ENCODE assay signal across 22 mouse cellular contexts in the genomic region with DNA sequence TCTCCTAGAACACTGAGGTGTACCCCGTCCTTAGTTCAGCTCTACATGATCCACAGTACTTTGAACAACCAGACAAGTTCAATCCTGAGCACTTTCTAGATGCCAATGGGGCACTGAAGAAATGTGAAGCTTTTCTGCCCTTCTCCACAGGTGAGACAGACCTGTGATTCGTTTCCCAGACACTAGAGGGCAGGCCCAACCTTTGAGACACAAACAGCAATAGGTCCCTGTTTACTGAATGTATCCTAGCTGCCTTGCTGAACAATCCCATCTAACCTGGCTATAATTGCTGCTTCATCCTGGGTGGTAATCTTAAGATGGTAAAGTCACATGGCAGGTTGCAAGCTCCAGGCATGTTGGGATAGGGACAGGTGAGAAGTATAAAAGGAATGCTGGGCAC. TPM values are rescaled to one million over a fixed set of nuclear protein-coding genes. Genes with fewer than 3 reads are reported as not detected.
A peak's percentile ranks its signal among the peaks of the same experiment; 100 is the strongest.
DNase-seq lines count a peak whose midpoint lies in the region; ATAC-seq and TF ChIP-seq lines count a peak whose summit lies in the region.
"Had no signal": no experiment of that assay in that cellular context is flagged by ENCODE, and none has a peak within 500 bp of the region (broad histone marks: within the 10 kb centered on the region; RNA-seq: fewer than 3 reads in every experiment).

No protein-coding gene starts in this region.

- no peak overlapping the region for H3K4me3 ChIP-seq in ES-Bruce4 (ENCODE audit: low read depth, low read length)
- no peak overlapping the region for H3K4me3 ChIP-seq in heart, embryonic 11.5 days (ENCODE audit: low read depth, low read length)
- H3K4me3 ChIP-seq: embryonic facial prominence, embryonic 15.5 days; heart, embryonic 12.5 days; liver, embryonic 13.5 days; midbrain, embryonic 13.5 days; myocyte had no signal

- no peaks in the 10 kb centered on the region for H3K9me3 ChIP-seq in ES-Bruce4 (replicated peaks; ENCODE audit: control insufficient read depth, insufficient read depth, low read length, poor library complexity, severe bottlenecking)
- peaks cover under 1% of the 10 kb centered on the region for H3K9me3 ChIP-seq in heart, embryonic 11.5 days (replicated peaks; ENCODE audit: control insufficient read depth, low read length)
- H3K9me3 ChIP-seq: embryonic facial prominence, embryonic 15.5 days; liver, embryonic 13.5 days had no signal

- WGBS in heart, embryonic 11.5 days (ENCODE audit: insufficient replicate concordance) = 28% methylated on average over 2 of the region's 2 CpGs

- DNase-seq in kidney, adult 9 months = peak; percentile 65
- DNase-seq in kidney, postnatal 10 days = no peak
- DNase-seq in 3T3-L1 (ENCODE audit: low read depth, low spot score) (peak; percentile 3), ZHBTc4 (ENCODE audit: low read depth, low spot score) (peak; percentile 46)
- DNase-seq in ovary, adult 18-20 months (ENCODE audit: low spot score) = no peak
- no peak for DNase-seq in right cerebral cortex, postnatal 25 days
- DNase-seq: gastrocnemius, postnatal 36 days; heart, postnatal 36 days; liver, embryonic 13.5 days; right cerebral cortex, postnatal 14 days; thymus, postnatal 4 days had no signal

- H3K4me1 ChIP-seq in ES-Bruce4 (ENCODE audit: control insufficient read depth, insufficient read depth, low read length) = no peaks in the 10 kb centered on the region
- H3K4me1 ChIP-seq in heart, embryonic 11.5 days (ENCODE audit: control insufficient read depth, insufficient read depth, low read length) = no peaks in the 10 kb centered on the region
- H3K4me1 ChIP-seq: embryonic facial prominence, embryonic 15.5 days; heart, embryonic 12.5 days; liver, embryonic 13.5 days; midbrain, embryonic 13.5 days had no signal

- no peak for TF ChIP-seq POLR2A in ES-Bruce4 (IDR thresholded peaks at IDR 0.05; ENCODE audit: insufficient read depth, low read length)

- H3K9ac ChIP-seq in ES-Bruce4 (ENCODE audit: low read depth, poor library complexity, severe bottlenecking) = no peak overlapping the region
- no peak overlapping the region for H3K9ac ChIP-seq in heart, embryonic 11.5 days (ENCODE audit: low read depth, low read length)
- H3K9ac ChIP-seq: embryonic facial prominence, embryonic 15.5 days; heart, embryonic 12.5 days; liver, embryonic 13.5 days; midbrain, embryonic 13.5 days had no signal

- no peaks in the 10 kb centered on the region for H3K36me3 ChIP-seq in ES-Bruce4 (ENCODE audit: control insufficient read depth, insufficient read depth, low read length, poor library complexity, severe bottlenecking)
- H3K36me3 ChIP-seq in heart, embryonic 11.5 days (ENCODE audit: control insufficient read depth, insufficient read depth, low read length) = no peaks in the 10 kb centered on the region
- H3K36me3 ChIP-seq: embryonic facial prominence, embryonic 15.5 days; heart, embryonic 12.5 days; liver, embryonic 13.5 days; midbrain, embryonic 13.5 days had no signal

- peak; percentile 21 for TF ChIP-seq CTCF in ES-Bruce4 (IDR thresholded peaks at IDR 0.05; ENCODE audit: low read depth, low read length)

- no peak for ATAC-seq in heart, embryonic 11.5 days (replicated peaks; ENCODE audit: insufficient number of reproducible peaks, low FRiP score, low TSS enrichment)
- ATAC-seq: activated CD4-positive, CD25-positive, alpha-beta regulatory T cell, adult 4 months; CD4-positive, CD25-positive, alpha-beta regulatory T cell, adult 4 months; hindbrain, embryonic 16.5 days; midbrain, embryonic 13.5 days had no signal

- no peak for TF ChIP-seq EP300 in ES-Bruce4 (IDR thresholded peaks at IDR 0.05; ENCODE audit: insufficient read depth, low read depth, low read length)

- H3K27ac ChIP-seq in ES-Bruce4 (ENCODE audit: insufficient read depth, low read length) = no peak overlapping the region
- H3K27ac ChIP-seq in heart, embryonic 11.5 days (ENCODE audit: low read depth, low read length) = no peak overlapping the region
- H3K27ac ChIP-seq: embryonic facial prominence, embryonic 15.5 days; liver, embryonic 13.5 days; midbrain, embryonic 13.5 days had no signal

- H3K27me3 ChIP-seq in ES-Bruce4 (ENCODE audit: control insufficient read depth, insufficient read depth, low read length, poor library complexity, severe bottlenecking) = no peaks in the 10 kb centered on the region
- H3K27me3 ChIP-seq in heart, embryonic 11.5 days (ENCODE audit: control insufficient read depth, insufficient read depth, low read length) = no peaks in the 10 kb centered on the region
- H3K27me3 ChIP-seq: embryonic facial prominence, embryonic 15.5 days; heart, embryonic 12.5 days; liver, embryonic 13.5 days; midbrain, embryonic 13.5 days had no signal

- no peak overlapping the region for H3K4me2 ChIP-seq in heart, embryonic 11.5 days
- H3K4me2 ChIP-seq: embryonic facial prominence, embryonic 15.5 days; heart, embryonic 12.5 days; liver, embryonic 13.5 days; midbrain, embryonic 13.5 days had no signal

RNA-seq across cellular contexts. Expression of a gene that starts 27.9 kb away (rescaled TPM):
- polyA plus RNA-seq in ES-Bruce4 (2011; ENCODE audit: insufficient read depth, insufficient read length, low read depth, missing spikeins) = not detected in 2 replicates
- polyA plus RNA-seq in heart, embryonic 11.5 days (2014; fragmentation: Nextera tagmentation; extraction: Ambion mirVana) = not detected in 2 replicates
- polyA plus RNA-seq: activated CD4-positive, CD25-positive, alpha-beta regulatory T cell, adult 4 months; CD4-positive, CD25-positive, alpha-beta regulatory T cell, adult 4 months; cortical plate, adult 2 months; embryonic facial prominence, embryonic 15.5 days; forebrain, embryonic 11.5 days; heart, embryonic 12.5 days; hindbrain, embryonic 16.5 days; liver, embryonic 13.5 days; midbrain, embryonic 13.5 days; myocyte had no signal

RNA-seq across cellular contexts. Expression of a gene that starts 59.1 kb away (rescaled TPM):
- polyA plus RNA-seq in ES-Bruce4 (2011; ENCODE audit: insufficient read depth, insufficient read length, low read depth, missing spikeins) = not detected in 2 replicates
- not detected in 2 replicates for polyA plus RNA-seq in heart, embryonic 11.5 days (2014; fragmentation: Nextera tagmentation; extraction: Ambion mirVana)
- polyA plus RNA-seq: CD4-positive, CD25-positive, alpha-beta regulatory T cell, adult 4 months; cortical plate, adult 2 months; embryonic facial prominence, embryonic 15.5 days; forebrain, embryonic 11.5 days; heart, embryonic 12.5 days; hindbrain, embryonic 16.5 days; liver, embryonic 13.5 days; midbrain, embryonic 13.5 days; myocyte had no signal

Comparison
In these comparisons a context has a peak if more than half of its experiments do, and no peak if none do; other contexts are left out.
1. DNase-seq: peak in kidney, adult 9 months (single experiment), 3T3-L1 (single experiment) and ZHBTc4 (single experiment); none in kidney, postnatal 10 days (single experiment), ovary, adult 18-20 months (single experiment) and right cerebral cortex, postnatal 25 days (single experiment).